Mouse (Mus musculus): ENCODE measurements at regions not wholly inside any gene's neighbourhood (a gene's known extent, or its start where the extent isn't known, plus 50 kb on each side); places are given as distances from the start of the nearest gene placed in this dataset.

GRCm38 (mm10) chr9:63038031-63038430, 50.3 kb upstream of the Pias1 start:
- no peak for DNase-seq (ENCODE audit: low read depth)
- TF ChIP-seq POLR2A (IDR thresholded peaks at IDR 0.05; ENCODE audit: borderline replicate concordance, extremely low read depth, insufficient read depth, insufficient read length, poor library complexity, severe bottlenecking) (no peak), CTCF (IDR thresholded peaks at IDR 0.05; ENCODE audit: borderline replicate concordance, extremely low read depth, insufficient read depth, insufficient read length) (no peak)

All from brain, embryonic 14.5 days (tissue).